11 mouse cellular contexts compared by ENCODE assay signal in genomic region chr7:126086321-126086741, GRCm38 (mm10). TPM values are rescaled to one million over a fixed set of nuclear protein-coding genes. Genes with fewer than 3 reads are reported as not detected.
DNase-seq lines count a peak whose midpoint lies in the region; ATAC-seq and TF ChIP-seq lines count a peak whose summit lies in the region.
"Had no signal": no experiment of that assay in that cellular context is flagged by ENCODE, and none has a peak within 500 bp of the region (broad histone marks: within the 10 kb centered on the region; RNA-seq: fewer than 3 reads in every experiment).

No protein-coding gene starts in this region.

- no peak overlapping the region for H3K9ac ChIP-seq in hindbrain, embryonic 14.5 days
- H3K9ac ChIP-seq in embryonic facial prominence, embryonic 11.5 days (replicated peaks; ENCODE audit: low read length) = no peak overlapping the region
- H3K9ac ChIP-seq in lung, postnatal 0 days (replicated peaks; ENCODE audit: low read depth) = no peak overlapping the region

- H3K4me3 ChIP-seq in hindbrain, embryonic 14.5 days (replicated peaks; ENCODE audit: low read length) = no peak overlapping the region
- H3K4me3 ChIP-seq in hindbrain, embryonic 10.5 days = no peak overlapping the region
- H3K4me3 ChIP-seq in embryonic facial prominence, embryonic 11.5 days (ENCODE audit: low read depth, low read length) = no peak overlapping the region
- H3K4me3 ChIP-seq in lung, postnatal 0 days (ENCODE audit: low read depth, low read length) = 0 out of 2 replicates have a peak overlapping the region, but pooled peaks have one; percentile 4

- WGBS in hindbrain, embryonic 14.5 days = 20% methylated on average over 6 of the region's 6 CpGs
- 41% methylated on average over 6 of the region's 6 CpGs for WGBS in hindbrain, embryonic 10.5 days
- 22% methylated on average over 6 of the region's 6 CpGs for WGBS in embryonic facial prominence, embryonic 11.5 days
- WGBS in lung, postnatal 0 days = 13% methylated on average over 6 of the region's 6 CpGs

- ATAC-seq in hindbrain, embryonic 14.5 days (ENCODE audit: low FRiP score) = no peak
- ATAC-seq in embryonic facial prominence, embryonic 11.5 days (replicated peaks; ENCODE audit: insufficient number of reproducible peaks, low FRiP score, low TSS enrichment, low read depth) = no peak
- peak; percentile 55 for ATAC-seq in lung, postnatal 0 days

- H3K4me1 ChIP-seq in hindbrain, embryonic 14.5 days (replicated peaks; ENCODE audit: control insufficient read depth, insufficient read depth, low read length) = peaks cover 9% of the 10 kb centered on the region; the same call in 1 of the 2 replicates
- peaks cover 52% of the 10 kb centered on the region for H3K4me1 ChIP-seq in hindbrain, embryonic 10.5 days (replicated peaks)
- peaks cover 6% of the 10 kb centered on the region; the same call in 1 of the 2 replicates for H3K4me1 ChIP-seq in embryonic facial prominence, embryonic 11.5 days (ENCODE audit: control insufficient read depth, insufficient read depth, low read length)
- peaks cover 7% of the 10 kb centered on the region for H3K4me1 ChIP-seq in lung, postnatal 0 days (ENCODE audit: insufficient read depth, low read depth, low read length)

- no peaks in the 10 kb centered on the region for H3K36me3 ChIP-seq in hindbrain, embryonic 14.5 days (replicated peaks; ENCODE audit: control insufficient read depth, insufficient read depth)
- no peaks in the 10 kb centered on the region for H3K36me3 ChIP-seq in hindbrain, embryonic 10.5 days
- H3K36me3 ChIP-seq in embryonic facial prominence, embryonic 11.5 days (replicated peaks; ENCODE audit: control insufficient read depth, insufficient read depth, low read depth, low read length) = no peaks in the 10 kb centered on the region
- H3K36me3 ChIP-seq in lung, postnatal 0 days (ENCODE audit: insufficient read depth, low read length) = no peaks in the 10 kb centered on the region

- no peaks in the 10 kb centered on the region for H3K9me3 ChIP-seq in hindbrain, embryonic 14.5 days (ENCODE audit: control insufficient read depth, low read length)
- peaks cover 5% of the 10 kb centered on the region; the same call in 1 of the 2 replicates for H3K9me3 ChIP-seq in hindbrain, embryonic 10.5 days
- H3K9me3 ChIP-seq in embryonic facial prominence, embryonic 11.5 days (replicated peaks; ENCODE audit: control insufficient read depth, low read length) = no peaks in the 10 kb centered on the region
- no peaks in the 10 kb centered on the region for H3K9me3 ChIP-seq in lung, postnatal 0 days (ENCODE audit: low read length)

- peak; percentile 38 for DNase-seq in hindbrain, embryonic 14.5 days (ENCODE audit: low spot score)
- DNase-seq in hindbrain, embryonic 10.5 days (ENCODE audit: low spot score) = no peak
- peak; percentile 70 for DNase-seq in MN1 (ENCODE audit: low spot score)
- peak; percentile 50 for DNase-seq in embryonic facial prominence, embryonic 11.5 days (ENCODE audit: low spot score)
- peak; percentile 78 for DNase-seq in lung, postnatal 0 days (ENCODE audit: low spot score)
- DNase-seq in cerebellum, adult 9-10 months = no peak
- DNase-seq in thymus, postnatal 4 days = no peak
- DNase-seq in thymus, postnatal 0 days (ENCODE audit: low spot score) = no peak
- DNase-seq: cerebellum, postnatal 14 days; gastrocnemius, postnatal 25 days; liver had no signal

- 0 out of 2 replicates have a peak, but pooled peaks have one; percentile 17 for TF ChIP-seq CTCF in lung, postnatal 0 days (IDR thresholded peaks at IDR 0.05)

- no peak overlapping the region for H3K4me2 ChIP-seq in hindbrain, embryonic 14.5 days (replicated peaks)
- no peak overlapping the region for H3K4me2 ChIP-seq in embryonic facial prominence, embryonic 11.5 days (ENCODE audit: low read depth, low read length)
- no peak overlapping the region for H3K4me2 ChIP-seq in lung, postnatal 0 days (replicated peaks; ENCODE audit: low read depth, low read length)

- peaks cover 24% of the 10 kb centered on the region for H3K27me3 ChIP-seq in hindbrain, embryonic 14.5 days (ENCODE audit: control insufficient read depth, insufficient read depth, low read length)
- H3K27me3 ChIP-seq in hindbrain, embryonic 10.5 days (ENCODE audit: insufficient read depth, poor library complexity, severe bottlenecking) = peaks cover 59% of the 10 kb centered on the region
- H3K27me3 ChIP-seq in embryonic facial prominence, embryonic 11.5 days (ENCODE audit: control insufficient read depth, insufficient read depth, low read length) = peaks cover 30% of the 10 kb centered on the region
- H3K27me3 ChIP-seq in lung, postnatal 0 days (replicated peaks; ENCODE audit: insufficient read depth, low read length) = peaks cover 18% of the 10 kb centered on the region

- no peak for TF ChIP-seq EP300 in lung, postnatal 0 days (IDR thresholded peaks at IDR 0.05)

- no peak overlapping the region for H3K27ac ChIP-seq in hindbrain, embryonic 14.5 days
- no peak overlapping the region for H3K27ac ChIP-seq in hindbrain, embryonic 10.5 days
- no peak overlapping the region for H3K27ac ChIP-seq in embryonic facial prominence, embryonic 11.5 days (replicated peaks; ENCODE audit: low read depth, low read length)
- H3K27ac ChIP-seq in lung, postnatal 0 days (ENCODE audit: low read length) = no peak overlapping the region

RNA-seq across cellular contexts. Expression of gene Gsg1l, which starts 4.1 kb away (rescaled TPM):
- polyA plus RNA-seq in hindbrain, embryonic 14.5 days (2014; fragmentation: Nextera tagmentation; extraction: Ambion mirVana) = 11.2 and 16.2 TPM in 2 replicates
- 3.2 and 4.7 TPM in 2 replicates for polyA plus RNA-seq in hindbrain, embryonic 10.5 days (2016; fragmentation: Nextera tagmentation; extraction: Ambion mirVana)
- polyA plus RNA-seq in embryonic facial prominence, embryonic 11.5 days (2014; fragmentation: Nextera tagmentation; extraction: Ambion mirVana) = 0.70 and 0.75 TPM in 2 replicates
- polyA plus RNA-seq in lung, postnatal 0 days (2015; fragmentation: Nextera tagmentation; extraction: Ambion mirVana) = 0.66 and 0.68 TPM in 2 replicates
- polyA plus RNA-seq in thymus, postnatal 0 days (2015; fragmentation: Nextera tagmentation; extraction: Ambion mirVana) = 0.06 TPM in 1 of 2 replicates, not detected in the other

Comparison
In these comparisons a context has a peak if more than half of its experiments do, and no peak if none do; other contexts are left out.
1. DNase-seq: peak in hindbrain, embryonic 14.5 days (single experiment), MN1 (single experiment), embryonic facial prominence, embryonic 11.5 days (single experiment) and lung, postnatal 0 days (single experiment); none in hindbrain, embryonic 10.5 days (single experiment), cerebellum, adult 9-10 months (single experiment), thymus, postnatal 4 days (single experiment) and thymus, postnatal 0 days (single experiment).